Mouse (Mus musculus): ENCODE measurements around the gene Adamts8.

GRCm38 (mm10) chr9:30932346-30932745 is 10.0 kb upstream of the Adamts8 start:
- TF ChIP-seq CTCF (conservative IDR thresholded peaks at IDR 0.05; ENCODE audit: low read length) = no peak
- TF ChIP-seq NANOG (IDR thresholded peaks at IDR 0.05; ENCODE audit: borderline replicate concordance, low read length) = no peak
- TF ChIP-seq POU5F1 (IDR thresholded peaks at IDR 0.05; ENCODE audit: borderline replicate concordance, low read length) = no peak
